Mouse (Mus musculus): ENCODE results near the gene Dcaf6.

DNA sequence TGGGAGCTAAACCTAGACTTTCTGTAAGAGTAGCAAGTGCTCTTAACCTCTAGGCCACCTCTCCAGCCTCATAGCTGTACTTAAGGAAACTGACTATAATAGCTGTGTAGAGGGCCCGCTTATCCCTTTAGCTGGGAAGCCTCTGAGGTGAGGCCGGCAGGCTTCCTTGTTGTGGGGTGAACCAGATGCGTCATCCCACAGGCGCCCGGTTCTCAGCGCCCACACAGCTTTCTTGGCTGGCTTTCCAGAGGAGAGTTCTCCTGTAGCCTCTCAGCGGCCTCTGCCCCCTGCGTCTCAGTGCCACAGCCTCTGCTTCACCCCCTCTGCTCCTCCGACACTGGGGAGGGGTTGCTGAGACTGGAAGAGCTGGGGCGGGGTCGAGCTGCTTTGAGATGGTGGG lies 143.9 kb downstream of the Dcaf6 start:
- TF ChIP-seq USF1 (IDR thresholded peaks at IDR 0.05; ENCODE audit: low read depth, low read length) (no peak), UBTF (IDR thresholded peaks at IDR 0.05; ENCODE audit: borderline replicate concordance, insufficient read depth, low read depth, low read length) (no peak), EP300 (IDR thresholded peaks at IDR 0.05; ENCODE audit: low read depth in 1 of 2, low read length in 2 of 2) (no peak), CTCF (IDR thresholded peaks at IDR 0.05 in 2 of 3, conservative IDR thresholded peaks at IDR 0.05 in 1 of 3; ENCODE audit: control insufficient read depth in 1 of 3, insufficient read depth in 1 of 3, low read depth in 2 of 3, low read length in 3 of 3, poor library complexity in 1 of 3, severe bottlenecking in 1 of 3) (no peak), GATA1 (IDR thresholded peaks at IDR 0.05; ENCODE audit: low read depth, low read length) (no peak), POLR2A (IDR thresholded peaks at IDR 0.05; ENCODE audit: control insufficient read depth in 1 of 2, insufficient read depth in 1 of 2, low read depth in 1 of 2, low read length in 2 of 2, poor library complexity in 1 of 2) (no peak), E2F4 (IDR thresholded peaks at IDR 0.05; ENCODE audit: borderline replicate concordance, low read depth, low read length) (no peak), BHLHE40 (IDR thresholded peaks at IDR 0.05; ENCODE audit: borderline replicate concordance, low read depth, low read length) (no peak), POLR2AphosphoS2 (IDR thresholded peaks at IDR 0.05; ENCODE audit: low read length) (no peak), MAX (IDR thresholded peaks at IDR 0.05; ENCODE audit: low read length) (no peak), RAD21 (IDR thresholded peaks at IDR 0.05; ENCODE audit: low read depth, low read length) (no peak), ZC3H11A (IDR thresholded peaks at IDR 0.05; ENCODE audit: low read depth, low read length) (no peak), ELF1 (IDR thresholded peaks at IDR 0.05; ENCODE audit: low read depth, low read length) (no peak)
